Mouse (Mus musculus): ENCODE measurements around the gene Mmp11. TPM values are rescaled to one million over a fixed set of nuclear protein-coding genes. Genes with fewer than 3 reads are reported as not detected.

The Mmp11 gene
- total and polyA plus RNA-seq, 2 experiments from 2014 or later, result 11.7 to 14.3 TPM

GRCm38 (mm10) chr10:75930304-75930703 is 6.0 kb downstream of the Mmp11 start:
- Histone ChIP-seq H3K27ac (ENCODE audit: low read depth, low read length) (no peak overlapping the region), H3K36me3 (ENCODE audit: insufficient read depth) (peaks cover 15% of the 10 kb centered on the region), H3K4me3 (ENCODE audit: low read depth, low read length) (no peak overlapping the region; the same call in 1 of the 2 replicates), H3K4me1 (ENCODE audit: insufficient read depth) (peaks cover 17% of the 10 kb centered on the region), H3K4me2 (ENCODE audit: low read depth) (peak overlapping the region; percentile 97; the same call in 1 of the 2 replicates), H3K9me3 (ENCODE audit: low read length) (no peaks in the 10 kb centered on the region), H3K27me3 (ENCODE audit: insufficient read depth, low read length) (no peaks in the 10 kb centered on the region), H3K9ac (no peak overlapping the region)
- no peak for ATAC-seq
- DNase-seq, result peak; percentile 49
- no peak for TF ChIP-seq CTCF (IDR thresholded peaks at IDR 0.05; ENCODE audit: low read depth)
- 17% methylated on average over 6 of the region's 6 CpGs for WGBS

- DNase-seq, result no peak
These were observed 9.9 kb downstream of the Mmp11 start for GRCm38 (mm10) chr10:75926396-75926795.

GRCm38 (mm10) chr10:75924324-75924723 is 12.0 kb downstream of the Mmp11 start:
- Histone ChIP-seq H3K9ac (no peak overlapping the region), H3K4me2 (ENCODE audit: low read depth) (no peak overlapping the region), H3K27ac (ENCODE audit: low read depth, low read length) (no peak overlapping the region), H3K36me3 (ENCODE audit: insufficient read depth) (peaks cover 23% of the 10 kb centered on the region), H3K4me1 (ENCODE audit: insufficient read depth) (0 out of 2 replicates have a peak, but pooled peaks cover 13% of the 10 kb centered on the region), H3K4me3 (ENCODE audit: low read depth, low read length) (no peak overlapping the region), H3K9me3 (ENCODE audit: low read length) (no peaks in the 10 kb centered on the region), H3K27me3 (ENCODE audit: insufficient read depth, low read length) (no peaks in the 10 kb centered on the region)
- TF ChIP-seq CTCF (IDR thresholded peaks at IDR 0.05; ENCODE audit: low read depth), result 0 out of 2 replicates have a peak, but pooled peaks have one; percentile 16
- DNase-seq, result no peak
- 63% methylated on average over 2 of the region's 2 CpGs for WGBS
- no peak for ATAC-seq

More at GRCm38 (mm10) chr10:75926396-75926795, 9.9 kb downstream of the Mmp11 start:
- Histone ChIP-seq H3K27ac (ENCODE audit: low read depth, low read length) (no peak overlapping the region), H3K9me3 (ENCODE audit: low read length) (no peaks in the 10 kb centered on the region), H3K4me1 (ENCODE audit: insufficient read depth) (peaks cover 11% of the 10 kb centered on the region; the same call in 1 of the 2 replicates), H3K4me2 (ENCODE audit: low read depth) (no peak overlapping the region), H3K4me3 (ENCODE audit: low read depth, low read length) (no peak overlapping the region), H3K36me3 (ENCODE audit: insufficient read depth) (peaks cover 23% of the 10 kb centered on the region), H3K27me3 (ENCODE audit: insufficient read depth, low read length) (no peaks in the 10 kb centered on the region), H3K9ac (no peak overlapping the region)
- WGBS, result 76% methylated on average over 13 of the region's 13 CpGs
- no peak for ATAC-seq
- no peak for TF ChIP-seq CTCF (IDR thresholded peaks at IDR 0.05; ENCODE audit: low read depth)

- H3K9me3 ChIP-seq (ENCODE audit: low read length), result no peaks in the 10 kb centered on the region
- 3% methylated on average over 22 of the region's 22 CpGs for WGBS
- peak; percentile 50 for ATAC-seq
- H3K4me2 ChIP-seq (ENCODE audit: low read depth), result peak overlapping the region; percentile 78
- H3K27ac ChIP-seq (ENCODE audit: low read depth, low read length), result peak overlapping the region; percentile 98
- peak overlapping the region; percentile 93 for H3K9ac ChIP-seq
- H3K27me3 ChIP-seq (ENCODE audit: insufficient read depth, low read length), result no peaks in the 10 kb centered on the region
- no peak for TF ChIP-seq CTCF (IDR thresholded peaks at IDR 0.05; ENCODE audit: low read depth)
- no peak for DNase-seq
- 0 out of 2 replicates have a peak, but pooled peaks cover 13% of the 10 kb centered on the region for H3K4me1 ChIP-seq (ENCODE audit: insufficient read depth)
- peak overlapping the region; percentile 74 for H3K4me3 ChIP-seq (ENCODE audit: low read depth, low read length)
- peaks cover 25% of the 10 kb centered on the region; the same call in 1 of the 2 replicates for H3K36me3 ChIP-seq (ENCODE audit: insufficient read depth)
These were observed 14.4 kb downstream of the Mmp11 start for GRCm38 (mm10) chr10:75921726-75922560.

- Histone ChIP-seq H3K4me3 (ENCODE audit: low read depth, low read length) (peak within 1 kb of the TSS; percentile 74), H3K4me1 (ENCODE audit: insufficient read depth) (0 out of 2 replicates have a peak, but pooled peaks cover 13% of the 10 kb centered on the region), H3K9me3 (ENCODE audit: low read length) (no peaks in the 10 kb centered on the region), H3K27ac (ENCODE audit: low read depth, low read length) (peak within 1 kb of the TSS; percentile 98), H3K36me3 (ENCODE audit: insufficient read depth) (peaks cover 20% of the 10 kb centered on the region), H3K27me3 (ENCODE audit: insufficient read depth, low read length) (no peaks in the 10 kb centered on the region), H3K9ac (peak within 1 kb of the TSS; percentile 93), H3K4me2 (ENCODE audit: low read depth) (peak within 1 kb of the TSS; percentile 78)
- 2% methylated on average over 76 of the region's 76 CpGs for WGBS
- DNase-seq (peak; percentile 98), ATAC-seq (peak; percentile 96)
- TF ChIP-seq CTCF (IDR thresholded peaks at IDR 0.05; ENCODE audit: low read depth), result no peak
These were observed 15.1 kb downstream of the Mmp11 start, which contains the start of gene Smarcb1 for GRCm38 (mm10) chr10:75921026-75921725. Smarcb1 (minus strand) TSS chr10:75921617.

GRCm38 (mm10) chr10:75919026-75919425 is 17.3 kb downstream of the Mmp11 start:
- Histone ChIP-seq H3K27me3 (ENCODE audit: insufficient read depth, low read length) (no peaks in the 10 kb centered on the region), H3K4me2 (ENCODE audit: low read depth) (no peak overlapping the region), H3K9ac (no peak overlapping the region), H3K9me3 (ENCODE audit: low read length) (no peaks in the 10 kb centered on the region), H3K4me3 (ENCODE audit: low read depth, low read length) (no peak overlapping the region), H3K27ac (ENCODE audit: low read depth, low read length) (no peak overlapping the region), H3K36me3 (ENCODE audit: insufficient read depth) (peaks cover 23% of the 10 kb centered on the region), H3K4me1 (ENCODE audit: insufficient read depth) (0 out of 2 replicates have a peak, but pooled peaks cover 13% of the 10 kb centered on the region)
- DNase-seq (no peak), ATAC-seq (no peak)
- 83% methylated on average over 5 of the region's 5 CpGs for WGBS
- no peak for TF ChIP-seq CTCF (IDR thresholded peaks at IDR 0.05; ENCODE audit: low read depth)

All from forebrain, postnatal 0 days (tissue).